Mouse (Mus musculus) kidney, embryonic 16.5 days (tissue): ENCODE results near the gene Sirt3. TPM values are rescaled to one million over a fixed set of nuclear protein-coding genes. Genes with fewer than 3 reads are reported as not detected.

ENCODE experiments used
- ATAC-seq: fragments of 200-750 bp; cut with Nextera tagmentation; 2 replicates; pipeline ENCODE4 v1.8.0; 2017; ENCODE audit warnings: moderate TSS enrichment; ENCODE audit not compliant: low FRiP score, low TSS enrichment
- H3K27ac ChIP-seq: fragments of 300-500 bp; sonication (generic); 2 replicates; pipeline ENCODE4 v1.5.1; 2014; ENCODE audit warnings: low read length
- H3K27me3 ChIP-seq: fragments of 300-500 bp; sonication (generic); 2 replicates; pipeline ENCODE4 v1.6.1; 2014; ENCODE audit warnings: low read length, control low read depth, mixed read lengths; ENCODE audit not compliant: insufficient read depth
- H3K36me3 ChIP-seq: fragments of 300-500 bp; sonication (generic); 2 replicates; pipeline ENCODE4 v1.6.1; 2014; ENCODE audit warnings: low read length, control low read depth, mixed read lengths; ENCODE audit not compliant: insufficient read depth
- H3K4me1 ChIP-seq: fragments of 300-500 bp; sonication (generic); 2 replicates; pipeline ENCODE4 v1.6.1; 2014; ENCODE audit warnings: low read length, control low read depth, mixed read lengths; ENCODE audit not compliant: insufficient read depth
- H3K4me2 ChIP-seq: fragments of 300-500 bp; sonication (generic); replicated peaks from 2 replicates; pipeline ENCODE4 v1.6.1; 2014; ENCODE audit warnings: low read depth, low read length
- H3K4me3 ChIP-seq: fragments of 300-500 bp; sonication (generic); 2 replicates; pipeline ENCODE4 v1.5.1; 2014; ENCODE audit warnings: mild to moderate bottlenecking, low read length
- H3K9ac ChIP-seq: fragments of 300-500 bp; sonication (generic); replicated peaks from 2 replicates; pipeline ENCODE4 v1.6.1; 2014; ENCODE audit warnings: low read length
- H3K9me3 ChIP-seq: fragments of 300-500 bp; sonication (generic); 2 replicates; pipeline ENCODE4 v1.6.1; 2016; ENCODE audit warnings: low read length, control low read depth
- WGBS: fragments of 180-500 bp; shearing (Covaris S2); extraction: QIAGEN DNeasy Blood & Tissue Kit; methylation state at CpG from one replicate; pipeline ENCODE4 v1.1.7; 2014; 5-methylcytosine and 5-hydroxymethylcytosine counted together
- polyA plus RNA-seq: library from polyadenylated mRNA; unstranded; fragments of >200 nt; fragmentation: Nextera tagmentation; extraction: Ambion mirVana; gene quantifications from 2 replicates; pipeline ENCODE4 v1.2.1, GENCODE M21; 2015

The Sirt3 gene
- polyA plus RNA-seq, 1 experiment from 2014 or later = 42.6 TPM

- H3K36me3 ChIP-seq = peaks cover 47% of the 10 kb centered on the region
- no peaks in the 10 kb centered on the region for H3K27me3 ChIP-seq
- 71% methylated on average over 9 of the region's 9 CpGs for WGBS
- no peaks in the 10 kb centered on the region for H3K9me3 ChIP-seq
- H3K27ac ChIP-seq = no peak overlapping the region
- H3K9ac ChIP-seq = peak overlapping the region; percentile 93
- H3K4me1 ChIP-seq = peaks cover 20% of the 10 kb centered on the region
- H3K4me2 ChIP-seq = peak overlapping the region; percentile 99
- no peak for ATAC-seq
- peak overlapping the region; percentile 92 for H3K4me3 ChIP-seq
These were observed 26.9 kb downstream of the Sirt3 start for GRCm38 (mm10) chr7:140855181-140855580.

GRCm38 (mm10) chr7:140854483-140854882 lies 27.6 kb downstream of the Sirt3 start:
- Histone ChIP-seq H3K4me1 (peaks cover 20% of the 10 kb centered on the region), H3K4me2 (no peak overlapping the region), H3K4me3 (no peak overlapping the region), H3K36me3 (peaks cover 40% of the 10 kb centered on the region), H3K27me3 (no peaks in the 10 kb centered on the region), H3K9ac (no peak overlapping the region), H3K9me3 (no peaks in the 10 kb centered on the region), H3K27ac (no peak overlapping the region)
- WGBS = 87% methylated on average over 18 of the region's 18 CpGs
- ATAC-seq = no peak

DNA sequence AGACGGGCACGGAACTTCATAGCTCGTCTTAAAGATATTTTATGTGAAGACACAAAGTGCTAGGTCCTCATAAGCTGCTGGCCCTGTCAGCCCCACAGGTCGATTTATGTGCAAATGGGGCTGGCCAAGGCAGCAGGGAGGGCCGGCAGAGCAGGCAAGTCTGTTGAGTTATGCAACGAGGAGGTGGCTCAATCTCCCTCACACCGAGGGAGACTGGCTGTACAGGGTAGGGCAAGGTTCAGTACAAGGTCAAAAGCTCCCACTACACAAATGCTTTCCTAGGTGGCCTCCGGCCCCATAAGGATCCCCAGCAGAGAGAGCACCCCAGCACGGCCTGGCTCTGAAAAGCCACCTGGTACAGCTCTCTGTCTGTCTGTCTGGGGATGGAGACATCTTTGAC lies 28.7 kb downstream of the Sirt3 start:
- H3K27me3 ChIP-seq = no peaks in the 10 kb centered on the region
- H3K4me2 ChIP-seq = no peak overlapping the region
- no peak for ATAC-seq
- no peaks in the 10 kb centered on the region for H3K9me3 ChIP-seq
- peaks cover 17% of the 10 kb centered on the region for H3K4me1 ChIP-seq
- no peak overlapping the region for H3K4me3 ChIP-seq
- WGBS = 82% methylated on average over 9 of the region's 9 CpGs
- H3K27ac ChIP-seq = no peak overlapping the region
- H3K9ac ChIP-seq = no peak overlapping the region
- H3K36me3 ChIP-seq = peaks cover 29% of the 10 kb centered on the region

DNA sequence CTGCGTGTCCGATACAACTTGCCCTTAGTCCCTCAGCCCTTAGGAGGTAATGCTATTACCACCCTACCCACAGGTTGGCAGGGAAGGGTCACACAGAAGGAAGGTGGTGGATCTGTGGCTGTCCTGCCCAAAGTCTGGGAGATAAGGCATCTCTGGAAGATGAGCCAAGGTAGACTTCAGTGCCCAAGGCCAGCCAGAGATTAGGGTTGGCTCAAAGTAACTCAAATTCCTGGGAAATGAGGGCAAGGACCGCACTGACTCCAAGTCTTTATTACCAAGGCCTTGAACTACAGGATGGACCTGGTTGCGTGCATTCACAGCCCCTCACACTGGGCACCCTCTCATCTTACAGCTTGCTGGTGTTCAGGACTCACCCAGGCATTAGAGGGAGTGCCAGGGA lies 30.2 kb downstream of the Sirt3 start:
- Histone ChIP-seq H3K27me3 (no peaks in the 10 kb centered on the region), H3K4me3 (no peak overlapping the region), H3K4me2 (no peak overlapping the region), H3K9ac (no peak overlapping the region), H3K27ac (no peak overlapping the region), H3K4me1 (peaks cover 9% of the 10 kb centered on the region), H3K36me3 (peaks cover 29% of the 10 kb centered on the region), H3K9me3 (no peaks in the 10 kb centered on the region)
- WGBS = 90% methylated on average over 4 of the region's 4 CpGs
- ATAC-seq = no peak

GRCm38 (mm10) chr7:140848591-140848990 lies 33.5 kb downstream of the Sirt3 start:
- H3K9ac ChIP-seq = no peak overlapping the region
- no peak overlapping the region for H3K27ac ChIP-seq
- ATAC-seq = no peak
- WGBS = 88% methylated on average over 10 of the region's 10 CpGs
- 0 out of 2 replicates have a peak, but pooled peaks cover 2% of the 10 kb centered on the region for H3K4me1 ChIP-seq
- H3K27me3 ChIP-seq = no peaks in the 10 kb centered on the region
- no peak overlapping the region for H3K4me2 ChIP-seq
- H3K4me3 ChIP-seq = no peak overlapping the region
- H3K9me3 ChIP-seq = no peaks in the 10 kb centered on the region
- peaks cover 22% of the 10 kb centered on the region for H3K36me3 ChIP-seq

GRCm38 (mm10) chr7:140847755-140848580 lies 34.1 kb downstream of the Sirt3 start, which contains the start of gene Odf3:
TSS of gene Odf3 (plus strand) at chr7:140847805.
- Histone ChIP-seq H3K9me3 (no peaks in the 10 kb centered on the region), H3K27ac (no peak within 1 kb of the TSS), H3K36me3 (peaks cover 16% of the 10 kb centered on the region), H3K4me1 (0 out of 2 replicates have a peak, but pooled peaks cover 2% of the 10 kb centered on the region), H3K4me3 (no peak within 1 kb of the TSS), H3K4me2 (no peak within 1 kb of the TSS), H3K27me3 (peaks cover 2% of the 10 kb centered on the region; the same call in 1 of the 2 replicates), H3K9ac (0 out of 2 replicates have a peak within 1 kb of the TSS, but pooled peaks have one; percentile 5)
- ATAC-seq = no peak
- 63% methylated on average over 11 of the region's 11 CpGs for WGBS

- Histone ChIP-seq H3K4me3 (no peak overlapping the region), H3K27me3 (peaks cover 2% of the 10 kb centered on the region; the same call in 1 of the 2 replicates), H3K9ac (no peak overlapping the region), H3K9me3 (no peaks in the 10 kb centered on the region), H3K36me3 (peaks cover 4% of the 10 kb centered on the region), H3K4me1 (0 out of 2 replicates have a peak, but pooled peaks cover 2% of the 10 kb centered on the region), H3K27ac (no peak overlapping the region), H3K4me2 (no peak overlapping the region)
- 80% methylated on average over 10 of the region's 10 CpGs for whole genome bisulfite sequencing
- ATAC-seq = no peak
These were observed 35.4 kb downstream of the Sirt3 start for GRCm38 (mm10) chr7:140846676-140847075.

- ATAC-seq = no peak
- no peaks in the 10 kb centered on the region for H3K36me3 ChIP-seq
- no peaks in the 10 kb centered on the region for H3K9me3 ChIP-seq
- 55% methylated on average over 4 of the region's 4 CpGs for WGBS
- no peak overlapping the region for H3K27ac ChIP-seq
- H3K4me3 ChIP-seq = no peak overlapping the region
- 0 out of 2 replicates have a peak, but pooled peaks cover 2% of the 10 kb centered on the region for H3K4me1 ChIP-seq
- no peak overlapping the region for H3K9ac ChIP-seq
- no peak overlapping the region for H3K4me2 ChIP-seq
- H3K27me3 ChIP-seq = peaks cover 7% of the 10 kb centered on the region; the same call in 1 of the 2 replicates
These were observed 36.4 kb downstream of the Sirt3 start for GRCm38 (mm10) chr7:140845683-140846082.

DNA sequence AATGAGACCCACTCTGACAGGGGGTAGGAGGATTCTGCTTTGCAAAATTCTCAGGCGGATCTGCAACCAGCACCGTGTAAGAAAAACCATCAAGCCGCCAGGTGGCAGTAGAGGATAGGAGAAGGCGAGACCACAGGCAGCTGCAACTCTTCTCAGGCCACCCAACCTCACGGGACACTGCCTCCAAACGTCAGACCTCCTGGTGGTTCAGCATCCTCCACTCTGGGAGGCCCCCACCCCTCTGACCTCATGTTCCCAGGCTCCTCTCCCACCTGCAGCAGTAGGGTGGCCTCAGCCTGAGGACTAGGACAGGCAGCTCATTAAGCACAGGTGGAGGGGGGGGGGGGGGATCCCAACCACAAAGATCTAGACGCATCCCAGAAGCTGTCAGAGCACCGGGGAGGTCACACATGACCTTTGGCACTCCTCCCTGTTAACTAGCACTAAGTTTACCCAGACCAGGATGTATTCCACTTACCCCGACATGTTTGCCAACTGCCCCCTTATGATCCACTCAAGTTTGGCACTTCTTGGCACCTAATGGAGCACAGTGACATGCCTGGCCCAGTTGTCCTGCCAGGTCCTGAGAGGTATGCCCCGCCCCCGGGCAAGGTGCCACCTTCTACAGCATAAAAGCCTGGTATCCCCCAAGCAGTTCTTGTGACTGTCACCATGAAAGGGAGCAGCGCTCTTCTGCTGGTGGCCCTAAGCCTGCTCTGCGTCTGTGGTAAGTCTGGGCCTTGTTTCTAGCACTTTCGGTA lies 37.0 kb downstream of the Sirt3 start, which contains the start of gene Scgb1c1:
Gene Scgb1c1, plus strand, starts transcription at position 643 of the 761 bp plus-strand sequence.
- no peak within 1 kb of the TSS for H3K9ac ChIP-seq
- ATAC-seq = peak; percentile 83

More for the DNA sequence above, 37.0 kb downstream of the Sirt3 start, which contains the start of gene Scgb1c1:
- no peak within 1 kb of the TSS for H3K27ac ChIP-seq
- H3K4me2 ChIP-seq = no peak within 1 kb of the TSS
- peaks cover 10% of the 10 kb centered on the region; the same call in 1 of the 2 replicates for H3K27me3 ChIP-seq
- no peak within 1 kb of the TSS for H3K4me3 ChIP-seq
- H3K4me1 ChIP-seq = 0 out of 2 replicates have a peak, but pooled peaks cover 2% of the 10 kb centered on the region
- H3K9me3 ChIP-seq = no peaks in the 10 kb centered on the region
- WGBS = 29% methylated on average over 14 of the region's 14 CpGs
- no peaks in the 10 kb centered on the region for H3K36me3 ChIP-seq
